Mouse (Mus musculus): ENCODE measurements around the gene Lrrc1. TPM values are rescaled to one million over a fixed set of nuclear protein-coding genes. Genes with fewer than 3 reads are reported as not detected.

Lrrc1 gene
- 8.2 and 10.6 TPM in 2 replicates for polyA plus RNA-seq (2014; fragmentation: Nextera tagmentation; extraction: Ambion mirVana)

DNA sequence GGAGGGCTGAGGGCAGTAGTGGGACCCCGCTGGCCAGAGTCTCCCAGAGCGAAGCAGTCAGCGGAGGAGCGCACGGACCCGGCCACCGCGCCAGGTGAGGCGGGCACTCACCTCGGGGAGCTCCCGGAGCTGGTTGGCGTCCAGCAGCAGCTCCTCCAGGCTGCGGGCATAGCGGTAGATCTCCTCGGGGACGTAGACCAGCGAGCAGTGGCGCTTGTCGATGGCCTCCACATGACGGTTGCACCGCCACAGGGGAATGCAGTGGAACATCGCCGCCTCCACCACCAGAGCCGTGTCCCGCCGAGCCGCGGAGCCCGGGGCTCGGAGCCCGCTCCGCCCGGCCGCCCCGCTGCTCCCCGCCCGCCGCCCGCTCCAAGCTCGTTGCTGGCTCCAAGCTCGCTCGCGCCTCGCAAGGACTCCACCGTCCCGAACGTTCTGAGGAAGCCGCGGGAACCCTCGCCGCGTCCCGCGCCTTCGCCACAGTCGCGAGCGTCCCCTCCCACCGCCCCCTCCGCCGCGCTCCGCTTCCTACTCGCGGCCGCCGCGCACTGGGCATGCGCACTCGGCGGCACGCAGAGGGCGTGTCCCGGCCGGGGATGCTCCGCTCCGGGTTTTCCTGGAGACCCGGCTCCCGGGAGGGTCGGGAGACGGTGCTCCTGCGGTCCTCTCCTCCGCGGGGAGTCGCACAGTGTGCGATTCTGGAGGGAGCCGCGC, at the start of gene Lrrc1:
Lrrc1 (minus strand) TSS at position 517 of the 714 bp plus-strand sequence.
- Histone ChIP-seq H3K4me1 (ENCODE audit: control insufficient read depth, insufficient read depth, low read length) (peaks cover 16% of the 10 kb centered on the region), H3K9me3 (replicated peaks; ENCODE audit: control insufficient read depth, low read length) (no peaks in the 10 kb centered on the region), H3K4me3 (ENCODE audit: low read depth, low read length) (peak within 1 kb of the TSS; percentile 77), H3K36me3 (ENCODE audit: control insufficient read depth, insufficient read depth, low read length) (no peaks in the 10 kb centered on the region), H3K27ac (ENCODE audit: low read depth, low read length) (peak within 1 kb of the TSS; percentile 74), H3K9ac (ENCODE audit: low read length) (peak within 1 kb of the TSS; percentile 81), H3K27me3 (replicated peaks; ENCODE audit: control insufficient read depth, insufficient read depth, low read length) (no peaks in the 10 kb centered on the region), H3K4me2 (ENCODE audit: low read length) (peak within 1 kb of the TSS; percentile 90)
- WGBS: under 1% methylated on average over 68 of the region's 88 CpGs
- DNase-seq (ENCODE audit: low spot score) (peak; percentile 94), ATAC-seq (peak; percentile 93)

DNA sequence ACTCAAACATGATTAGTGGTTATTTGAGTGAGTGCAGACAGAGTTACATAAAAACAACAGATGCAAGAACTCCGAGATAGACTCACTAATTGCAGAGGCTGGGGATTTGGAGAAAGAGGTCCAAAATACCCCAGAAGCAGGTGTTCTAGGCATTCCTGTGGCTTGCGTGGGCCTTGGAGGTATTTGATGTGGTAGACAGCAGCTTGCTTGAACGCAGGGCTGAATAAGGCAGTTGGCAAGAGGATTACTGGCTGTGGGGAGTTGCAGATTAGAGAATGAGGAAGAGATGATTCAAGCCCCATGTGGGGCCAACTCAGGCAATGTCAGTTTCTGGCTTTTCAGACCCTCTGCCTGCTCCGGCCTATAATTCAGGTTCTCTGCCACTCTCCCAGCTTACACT, 47.8 kb upstream of the Lrrc1 start:
- 42% methylated on average over 4 of the region's 4 CpGs for WGBS
- no peak overlapping the region for H3K4me3 ChIP-seq (ENCODE audit: low read depth, low read length)
- no peaks in the 10 kb centered on the region for H3K27me3 ChIP-seq (replicated peaks; ENCODE audit: control insufficient read depth, insufficient read depth, low read length)
- DNase-seq (ENCODE audit: low spot score) (no peak), ATAC-seq (no peak)
- H3K4me1 ChIP-seq (ENCODE audit: control insufficient read depth, insufficient read depth, low read length): peaks cover 11% of the 10 kb centered on the region
- no peak overlapping the region for H3K27ac ChIP-seq (ENCODE audit: low read depth, low read length)
- no peak overlapping the region for H3K4me2 ChIP-seq (ENCODE audit: low read length)
- no peaks in the 10 kb centered on the region for H3K36me3 ChIP-seq (ENCODE audit: control insufficient read depth, insufficient read depth, low read length)
- H3K9ac ChIP-seq (ENCODE audit: low read length): no peak overlapping the region
- H3K9me3 ChIP-seq (replicated peaks; ENCODE audit: control insufficient read depth, low read length): no peaks in the 10 kb centered on the region

DNA sequence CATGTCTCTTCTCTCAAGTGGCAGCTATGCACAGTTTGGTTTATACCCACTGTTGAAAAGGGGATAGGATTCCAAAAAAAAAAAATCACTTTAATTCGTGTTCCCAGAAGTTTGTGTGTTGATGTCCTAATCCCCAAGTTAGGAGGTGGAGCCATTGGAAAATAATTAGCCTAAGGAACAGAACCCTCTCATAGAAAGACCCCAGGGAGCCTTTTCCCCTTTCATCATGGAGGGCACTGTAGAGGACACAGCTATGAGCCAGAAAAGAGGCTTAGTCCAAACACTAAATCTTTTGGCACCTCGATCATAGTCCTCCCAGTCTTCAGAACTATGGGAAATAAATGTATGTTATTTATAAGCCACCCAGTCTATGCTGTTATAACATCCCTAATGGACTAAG, 44.8 kb upstream of the Lrrc1 start:
- peak; percentile 54 for DNase-seq (ENCODE audit: low spot score)
- WGBS: 1% methylated on average over 2 of the region's 2 CpGs
- peak; percentile 30; the same call in 1 of the 2 replicates for ATAC-seq

GRCm38 (mm10) chr9:77587616-77588015, 42.9 kb upstream of the Lrrc1 start:
- H3K9ac ChIP-seq (ENCODE audit: low read length): no peak overlapping the region
- ATAC-seq (no peak), DNase-seq (ENCODE audit: low spot score) (no peak)
- no peak overlapping the region for H3K27ac ChIP-seq (ENCODE audit: low read depth, low read length)
- 40% methylated on average over 7 of the region's 7 CpGs for WGBS
- H3K9me3 ChIP-seq (replicated peaks; ENCODE audit: control insufficient read depth, low read length): no peaks in the 10 kb centered on the region
- H3K4me3 ChIP-seq (ENCODE audit: low read depth, low read length): no peak overlapping the region
- peaks cover 10% of the 10 kb centered on the region; the same call in 1 of the 2 replicates for H3K4me1 ChIP-seq (ENCODE audit: control insufficient read depth, insufficient read depth, low read length)
- H3K4me2 ChIP-seq (ENCODE audit: low read length): no peak overlapping the region
- no peaks in the 10 kb centered on the region for H3K36me3 ChIP-seq (ENCODE audit: control insufficient read depth, insufficient read depth, low read length)
- H3K27me3 ChIP-seq (replicated peaks; ENCODE audit: control insufficient read depth, insufficient read depth, low read length): no peaks in the 10 kb centered on the region

More for the DNA sequence above, 44.8 kb upstream of the Lrrc1 start:
- Histone ChIP-seq H3K4me2 (ENCODE audit: low read length) (no peak overlapping the region), H3K9me3 (replicated peaks; ENCODE audit: control insufficient read depth, low read length) (no peaks in the 10 kb centered on the region), H3K9ac (ENCODE audit: low read length) (no peak overlapping the region), H3K4me3 (ENCODE audit: low read depth, low read length) (no peak overlapping the region), H3K27me3 (replicated peaks; ENCODE audit: control insufficient read depth, insufficient read depth, low read length) (no peaks in the 10 kb centered on the region), H3K4me1 (ENCODE audit: control insufficient read depth, insufficient read depth, low read length) (peaks cover 10% of the 10 kb centered on the region; the same call in 1 of the 2 replicates), H3K36me3 (ENCODE audit: control insufficient read depth, insufficient read depth, low read length) (no peaks in the 10 kb centered on the region), H3K27ac (ENCODE audit: low read depth, low read length) (no peak overlapping the region)

GRCm38 (mm10) chr9:77586806-77587591, 42.3 kb upstream of the Lrrc1 start:
- DNase-seq (ENCODE audit: low spot score): peak; percentile 15

GRCm38 (mm10) chr9:77584746-77585145, 40.1 kb upstream of the Lrrc1 start:
- 95% methylated on average over 6 of the region's 6 CpGs for WGBS
- no peaks in the 10 kb centered on the region for H3K27me3 ChIP-seq (replicated peaks; ENCODE audit: control insufficient read depth, insufficient read depth, low read length)
- peaks cover 7% of the 10 kb centered on the region; the same call in 1 of the 2 replicates for H3K4me1 ChIP-seq (ENCODE audit: control insufficient read depth, insufficient read depth, low read length)
- no peaks in the 10 kb centered on the region for H3K36me3 ChIP-seq (ENCODE audit: control insufficient read depth, insufficient read depth, low read length)
- DNase-seq (ENCODE audit: low spot score) (no peak), ATAC-seq (no peak)
- H3K4me3 ChIP-seq (ENCODE audit: low read depth, low read length): no peak overlapping the region
- H3K9ac ChIP-seq (ENCODE audit: low read length): no peak overlapping the region
- no peaks in the 10 kb centered on the region for H3K9me3 ChIP-seq (replicated peaks; ENCODE audit: control insufficient read depth, low read length)
- H3K27ac ChIP-seq (ENCODE audit: low read depth, low read length): no peak overlapping the region
- H3K4me2 ChIP-seq (ENCODE audit: low read length): no peak overlapping the region

More at GRCm38 (mm10) chr9:77586806-77587591, 42.3 kb upstream of the Lrrc1 start:
- Histone ChIP-seq H3K4me1 (ENCODE audit: control insufficient read depth, insufficient read depth, low read length) (peaks cover 10% of the 10 kb centered on the region; the same call in 1 of the 2 replicates), H3K27ac (ENCODE audit: low read depth, low read length) (no peak overlapping the region), H3K9ac (ENCODE audit: low read length) (no peak overlapping the region), H3K4me2 (ENCODE audit: low read length) (no peak overlapping the region), H3K9me3 (replicated peaks; ENCODE audit: control insufficient read depth, low read length) (no peaks in the 10 kb centered on the region), H3K27me3 (replicated peaks; ENCODE audit: control insufficient read depth, insufficient read depth, low read length) (no peaks in the 10 kb centered on the region), H3K4me3 (ENCODE audit: low read depth, low read length) (no peak overlapping the region), H3K36me3 (ENCODE audit: control insufficient read depth, insufficient read depth, low read length) (no peaks in the 10 kb centered on the region)
- WGBS: 14% methylated on average over 6 of the region's 6 CpGs
- peak; percentile 51 for ATAC-seq

DNA sequence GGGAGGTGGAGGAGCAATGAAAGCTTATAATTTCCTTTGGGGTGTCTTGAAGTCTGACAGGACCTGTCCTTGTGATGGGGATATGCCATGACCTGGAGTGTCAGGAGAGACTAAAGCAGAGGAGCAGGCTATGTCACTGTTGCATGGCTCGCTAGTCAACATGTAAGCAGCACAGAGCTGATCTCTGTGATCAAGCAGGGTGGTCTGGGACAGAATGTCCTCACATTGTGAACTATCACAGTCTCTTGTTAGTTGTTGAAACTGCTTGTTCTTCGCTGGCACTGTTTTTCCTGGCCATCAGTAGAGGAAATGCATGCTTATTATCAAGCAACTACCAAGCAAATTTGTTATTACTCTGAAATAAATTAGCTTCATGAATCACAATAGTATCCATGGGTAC, 38.6 kb upstream of the Lrrc1 start:
- H3K4me3 ChIP-seq (ENCODE audit: low read depth, low read length): no peak overlapping the region
- WGBS: 75% methylated on average over 2 of the region's 2 CpGs
- no peak overlapping the region for H3K27ac ChIP-seq (ENCODE audit: low read depth, low read length)
- H3K9ac ChIP-seq (ENCODE audit: low read length): no peak overlapping the region
- DNase-seq (ENCODE audit: low spot score): no peak
- ATAC-seq: no peak
- H3K36me3 ChIP-seq (ENCODE audit: control insufficient read depth, insufficient read depth, low read length): no peaks in the 10 kb centered on the region
- no peaks in the 10 kb centered on the region for H3K27me3 ChIP-seq (replicated peaks; ENCODE audit: control insufficient read depth, insufficient read depth, low read length)
- H3K9me3 ChIP-seq (replicated peaks; ENCODE audit: control insufficient read depth, low read length): no peaks in the 10 kb centered on the region
- 0 out of 2 replicates have a peak, but pooled peaks cover 7% of the 10 kb centered on the region for H3K4me1 ChIP-seq (ENCODE audit: control insufficient read depth, insufficient read depth, low read length)
- H3K4me2 ChIP-seq (ENCODE audit: low read length): no peak overlapping the region

- no peak for DNase-seq (ENCODE audit: low spot score)
- WGBS: 73% methylated on average over 3 of the region's 3 CpGs
- H3K4me3 ChIP-seq (ENCODE audit: low read depth, low read length): no peak overlapping the region
- no peak overlapping the region for H3K27ac ChIP-seq (ENCODE audit: low read depth, low read length)
- no peak for ATAC-seq
- H3K4me1 ChIP-seq (ENCODE audit: control insufficient read depth, insufficient read depth, low read length): no peaks in the 10 kb centered on the region
- H3K27me3 ChIP-seq (replicated peaks; ENCODE audit: control insufficient read depth, insufficient read depth, low read length): no peaks in the 10 kb centered on the region
- H3K4me2 ChIP-seq (ENCODE audit: low read length): no peak overlapping the region
- H3K36me3 ChIP-seq (ENCODE audit: control insufficient read depth, insufficient read depth, low read length): no peaks in the 10 kb centered on the region
- no peak overlapping the region for H3K9ac ChIP-seq (ENCODE audit: low read length)
- no peaks in the 10 kb centered on the region for H3K9me3 ChIP-seq (replicated peaks; ENCODE audit: control insufficient read depth, low read length)
These were observed 35.2 kb upstream of the Lrrc1 start for GRCm38 (mm10) chr9:77579827-77580226.

DNA sequence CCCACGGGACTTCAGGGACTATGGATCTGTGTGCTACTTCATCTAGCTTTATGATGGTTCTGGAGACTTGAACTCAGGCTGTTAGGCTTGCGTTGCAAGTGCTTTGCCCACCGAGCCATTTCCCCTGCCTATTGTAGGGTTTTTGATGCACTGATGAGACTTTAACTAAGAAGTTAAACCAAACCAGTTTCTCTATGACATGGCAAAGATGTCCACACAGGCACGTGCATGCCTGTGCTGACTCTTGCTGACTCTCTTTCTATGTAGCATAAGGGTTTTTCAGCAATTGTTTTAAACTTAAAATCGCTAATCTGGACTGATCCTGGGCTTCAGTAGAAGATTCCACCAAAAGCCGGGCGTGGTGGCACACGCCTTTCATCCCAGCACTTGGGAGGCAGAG, 33.3 kb upstream of the Lrrc1 start:
- no peak overlapping the region for H3K27ac ChIP-seq (ENCODE audit: low read depth, low read length)
- H3K4me2 ChIP-seq (ENCODE audit: low read length): no peak overlapping the region
- no peaks in the 10 kb centered on the region for H3K9me3 ChIP-seq (replicated peaks; ENCODE audit: control insufficient read depth, low read length)
- no peaks in the 10 kb centered on the region for H3K36me3 ChIP-seq (ENCODE audit: control insufficient read depth, insufficient read depth, low read length)
- no peak for ATAC-seq
- DNase-seq (ENCODE audit: low spot score): no peak
- H3K27me3 ChIP-seq (replicated peaks; ENCODE audit: control insufficient read depth, insufficient read depth, low read length): no peaks in the 10 kb centered on the region
- H3K9ac ChIP-seq (ENCODE audit: low read length): no peak overlapping the region
- 95% methylated on average over 8 of the region's 8 CpGs for WGBS
- H3K4me1 ChIP-seq (ENCODE audit: control insufficient read depth, insufficient read depth, low read length): no peaks in the 10 kb centered on the region
- no peak overlapping the region for H3K4me3 ChIP-seq (ENCODE audit: low read depth, low read length)
